Mouse (Mus musculus) left cerebral cortex, adult 8-10 months (tissue): Measurements from ENCODE around the gene Gm42674. TPM values are rescaled to one million over a fixed set of nuclear protein-coding genes. Genes with fewer than 3 reads are reported as not detected.
A peak's percentile ranks its signal among the peaks of the same experiment; 100 is the strongest.

Source experiments
- DNase-seq, 2 experiments: peaks; one replicate each; pipeline ENCODE4 v3.0.0; 2022; ENCODE audit warnings: low spot score in 2 of 2
- total RNA-seq, 4 experiments: library from RNA; stranded (reverse); gene quantifications; 2 replicates each; pipeline ENCODE4 v1.2.4; 2022

The Gm42674 gene
- total RNA-seq, 4 experiments from 2014 or later, result not detected

GRCm38 (mm10) chr3:90623435-90624071 is 21.8 kb downstream of the Gm42674 start:
- no peak for DNase-seq

GRCm38 (mm10) chr3:90625496-90625895 is 23.8 kb downstream of the Gm42674 start:
- DNase-seq, result no peak

GRCm38 (mm10) chr3:90626266-90627021 is 24.7 kb downstream of the Gm42674 start:
- no peak for DNase-seq

DNA sequence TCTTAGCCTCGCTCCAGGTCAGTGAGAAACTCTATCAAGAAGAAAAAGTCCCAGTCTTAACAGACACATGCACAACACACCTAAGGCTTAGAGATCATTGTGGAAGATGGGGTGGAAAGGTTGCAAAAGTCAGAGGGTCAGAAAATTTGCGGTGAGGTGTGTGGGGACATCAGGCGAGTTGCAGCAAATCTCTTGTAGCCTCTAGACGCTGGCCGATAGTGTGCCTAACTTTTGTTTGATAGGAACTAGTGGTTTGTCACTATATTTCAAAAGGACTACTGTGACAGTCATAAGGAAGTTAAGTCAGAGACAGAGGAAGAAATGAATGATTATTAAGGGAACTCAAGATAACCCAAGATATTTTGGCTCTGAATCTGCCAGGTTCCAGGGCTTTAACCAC is 25.7 kb downstream of the Gm42674 start:
- no peak for DNase-seq

- no peak for DNase-seq
Measured at GRCm38 (mm10) chr3:90627807-90628206, 26.1 kb downstream of the Gm42674 start.

DNA sequence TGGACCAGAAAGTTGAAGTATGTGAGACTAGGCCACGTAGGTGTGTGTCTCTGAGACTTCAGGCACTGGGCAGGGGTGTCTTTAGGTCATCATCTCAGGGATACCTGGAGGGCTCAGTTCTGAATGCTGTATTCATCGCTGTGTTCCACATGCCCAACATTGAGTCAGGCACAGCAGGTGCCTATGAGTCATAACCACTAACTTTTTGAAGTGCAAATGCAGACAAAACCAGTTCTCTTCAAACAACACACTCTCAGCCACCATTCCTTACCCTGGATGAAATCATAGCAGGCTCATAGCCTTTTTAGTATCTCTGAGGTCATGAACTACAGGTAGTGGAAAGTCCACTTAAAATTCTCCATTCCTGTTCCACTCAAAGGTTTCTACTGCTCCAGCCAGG is 27.6 kb downstream of the Gm42674 start:
- DNase-seq, result no peak

GRCm38 (mm10) chr3:90631984-90632383 is 30.3 kb downstream of the Gm42674 start:
- DNase-seq, result no peak

GRCm38 (mm10) chr3:90638511-90639275 is 37.0 kb downstream of the Gm42674 start:
- DNase-seq, result no peak

- DNase-seq, result no peak
Measured at GRCm38 (mm10) chr3:90639511-90640154, 37.9 kb downstream of the Gm42674 start.

GRCm38 (mm10) chr3:90640981-90641380 is 39.3 kb downstream of the Gm42674 start:
- no peak for DNase-seq

- DNase-seq, result no peak
Measured at GRCm38 (mm10) chr3:90644220-90644619, 42.5 kb downstream of the Gm42674 start.

DNA sequence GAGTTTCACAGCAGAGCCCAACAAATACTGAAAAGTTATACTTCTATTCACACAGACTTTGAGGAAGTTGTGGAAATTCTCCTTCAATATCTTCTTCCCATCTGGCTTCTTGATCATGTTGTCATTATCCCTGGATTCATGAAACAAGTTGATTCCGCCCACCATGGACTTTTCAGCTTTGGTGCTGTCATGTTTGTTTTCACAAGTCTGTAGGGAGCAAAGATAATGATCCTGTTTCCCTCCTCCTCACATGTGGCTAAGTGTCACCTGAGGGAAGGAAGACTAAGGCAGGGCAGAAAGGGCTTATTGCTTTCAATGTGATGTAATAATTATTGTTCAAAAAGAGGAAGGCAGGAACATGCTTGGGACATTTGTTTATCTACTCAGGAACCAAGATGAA is 45.6 kb downstream of the Gm42674 start:
- DNase-seq, result no peak

DNA sequence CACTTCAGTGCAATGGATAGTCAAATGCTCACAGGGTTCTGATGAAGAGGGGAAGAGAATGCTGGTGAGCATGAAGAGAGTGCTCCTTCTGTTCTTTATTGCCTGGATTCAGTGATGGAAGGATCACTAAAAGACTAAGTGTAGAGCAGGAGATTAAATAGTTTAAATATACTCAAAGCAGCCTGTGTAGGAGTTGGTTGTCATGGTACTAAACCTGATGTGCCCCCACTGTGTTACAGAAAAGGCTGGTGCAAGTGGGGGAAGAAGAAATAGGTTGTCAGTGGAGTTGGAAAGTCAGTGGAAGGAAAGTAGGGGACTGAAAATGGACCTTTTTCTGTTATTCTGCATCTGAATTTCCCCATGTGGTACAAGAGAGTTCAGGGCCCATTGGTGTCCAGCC is 47.3 kb downstream of the Gm42674 start:
- no peak for DNase-seq

DNA sequence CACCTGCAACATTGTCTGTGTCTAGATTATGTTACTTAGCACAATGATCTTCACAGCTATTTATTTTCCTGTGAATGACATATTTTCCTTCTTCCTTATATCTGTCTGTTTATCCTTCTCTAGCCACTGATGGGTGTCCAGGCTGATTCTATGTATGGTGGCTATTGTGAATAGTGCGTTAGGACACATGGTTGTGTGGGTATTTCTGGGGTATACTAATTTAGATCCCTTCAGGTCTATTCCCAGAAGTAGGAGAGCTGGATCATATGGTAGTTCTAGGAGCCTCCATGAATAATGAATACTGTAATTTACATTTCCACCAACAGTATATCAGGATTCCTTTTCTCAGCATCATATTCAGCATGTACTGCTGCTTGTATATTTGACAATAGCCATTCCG is 48.1 kb downstream of the Gm42674 start:
- no peak for DNase-seq

- DNase-seq, result peak; percentile 46 to 54
Measured at GRCm38 (mm10) chr3:90652878-90653508, 51.3 kb downstream of the Gm42674 start.

DNA sequence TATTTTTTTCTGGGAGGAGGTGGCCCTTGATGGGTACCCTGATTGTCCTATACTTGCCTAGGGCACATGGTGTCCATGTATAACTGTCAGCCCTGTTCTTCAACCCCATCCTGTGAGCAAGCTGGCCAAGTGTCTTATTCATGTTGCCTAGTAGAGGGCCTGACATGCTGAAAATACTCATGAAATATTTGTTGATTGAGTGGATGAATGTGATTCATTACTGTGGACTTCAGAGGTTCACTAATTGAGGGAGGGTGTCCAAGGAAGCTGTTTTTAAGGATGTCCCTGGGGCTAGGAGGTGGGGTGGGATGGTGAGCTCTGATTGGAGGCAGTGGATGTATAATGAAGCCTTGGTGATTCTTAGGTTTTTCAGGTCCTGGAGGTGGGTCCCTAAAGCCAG is 52.0 kb downstream of the Gm42674 start, which contains the start of gene S100a7a:
Gene S100a7a, plus strand, starts transcription at position 301 of the 400 bp plus-strand sequence.
- DNase-seq, result no peak

Other genes starting within 250 kb of the Gm42674 start
- gene Slc27a3, start 212.0 kb upstream of the Gm42674 start, total RNA-seq, result 1 to 10 TPM; 5.7 to 7.9 (median 7.4) TPM
- gene Ints3, start 168.3 kb upstream of the Gm42674 start, total RNA-seq, result 10 to 100 TPM; 55.1 to 59.9 (median 59.0) TPM
- 1 to 10 TPM; 4.2 to 6.0 (median 5.0) TPM for gene Npr1, start 136.0 kb upstream of the Gm42674 start, total RNA-seq
- 10 to 100 TPM; 84.9 to 98.9 (median 93.3) TPM for gene Ilf2, start 125.8 kb upstream of the Gm42674 start, total RNA-seq
- gene Snapin, start 110.9 kb upstream of the Gm42674 start, total RNA-seq, result 10 to 100 TPM; 62.4 to 74.7 (median 67.1) TPM
- 100 to 1,000 TPM; 162 to 170 (median 167) TPM for gene Chtop, start 92.4 kb upstream of the Gm42674 start, total RNA-seq
- 100 to 1,000 TPM; 122 to 162 (median 132) TPM for gene S100a1, start 87.5 kb upstream of the Gm42674 start, total RNA-seq
- gene S100a13, start 87.5 kb upstream of the Gm42674 start, total RNA-seq, result 10 to 100 TPM; 17.1 to 26.1 (median 20.5) TPM
- under 1 TPM in 1 of 4 experiments, not detected in 3; 0.63 TPM for gene S100a14, start 75.0 kb upstream of the Gm42674 start, total RNA-seq
- 100 to 1,000 TPM in 2 of 4 experiments, 10 to 100 TPM in 2; 85.4 to 115 (median 102) TPM for gene S100a16, start 64.7 kb upstream of the Gm42674 start, total RNA-seq
- 1 to 10 TPM in 3 of 4 experiments, under 1 TPM in 1; 0.74 to 1.9 (median 1.5) TPM for gene S100a3, start 41.3 kb upstream of the Gm42674 start, total RNA-seq
- not detected for gene S100a2, start 11.7 kb upstream of the Gm42674 start, total RNA-seq
- gene S100a4, start 1.9 kb downstream of the Gm42674 start, total RNA-seq, result 1 to 10 TPM; 2.5 to 5.5 (median 4.9) TPM
- 1 to 10 TPM in 1 of 4 experiments, not detected in 3; 1.1 TPM for gene S100a5, start 6.6 kb downstream of the Gm42674 start, total RNA-seq
- 10 to 100 TPM; 24.1 to 52.2 (median 38.7) TPM for gene S100a6, start 11.0 kb downstream of the Gm42674 start, total RNA-seq
- 1 to 10 TPM in 2 of 4 experiments, under 1 TPM in 2; 0.38 to 1.1 (median 0.91) TPM for gene S100a7a, start 52.1 kb downstream of the Gm42674 start, total RNA-seq
- gene S100a8, start 67.1 kb downstream of the Gm42674 start, total RNA-seq, result 1 to 10 TPM in 1 of 4 experiments, not detected in 3; 1.7 TPM
- gene S100a9, start 93.8 kb downstream of the Gm42674 start, total RNA-seq, result not detected
- not detected for gene Pglyrp4, start 125.0 kb downstream of the Gm42674 start, total RNA-seq
- gene Gm5849, start 176.0 kb downstream of the Gm42674 start, total RNA-seq, result not detected